Mouse (Mus musculus): ENCODE measurements around the gene Ccna2.
A peak's percentile ranks its signal among the peaks of the same experiment; 100 is the strongest.
"Not testable (repeated sequence)": the region's sequence is repeated elsewhere in the genome, so short reads cannot be mapped to it uniquely, and the experiment has no call there.

The Ccna2 gene

DNA sequence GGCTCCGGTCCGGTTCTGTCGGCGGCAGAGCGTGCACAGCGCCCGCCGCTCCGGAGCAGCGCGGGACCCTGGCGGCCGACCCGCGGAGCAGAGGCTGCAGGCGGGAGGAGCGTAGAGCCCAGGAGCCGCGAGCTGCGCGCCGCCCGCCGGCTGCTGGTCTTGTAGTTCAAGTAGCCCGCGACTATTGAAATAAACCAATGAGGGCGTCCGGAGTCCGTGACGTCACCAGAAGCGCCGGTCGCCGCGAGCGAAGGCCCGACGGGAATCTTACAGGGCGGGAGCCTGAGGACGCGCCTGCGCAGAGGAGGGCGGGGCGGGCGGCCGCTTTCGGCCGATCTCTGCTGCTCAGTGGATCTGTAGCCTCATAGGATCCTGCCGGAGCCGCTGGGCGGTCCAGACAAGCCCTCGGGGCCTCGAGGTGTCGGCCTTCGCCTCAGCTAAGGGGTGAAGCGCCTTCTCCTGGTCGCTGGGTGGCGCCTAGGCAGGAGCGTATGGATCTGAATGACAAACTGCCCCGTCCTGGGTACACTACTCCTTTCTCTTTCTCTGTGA, at the start of gene Ccna2:
TSS of gene Ccna2 (minus strand) at position 324 of the 552 bp plus-strand sequence.
- DNase-seq (ENCODE audit: low read depth, low spot score), result peak; percentile 99

- DNase-seq (ENCODE audit: low read depth, low spot score), result no peak
These were observed 46.2 kb upstream of the Ccna2 start for GRCm38 (mm10) chr3:36618181-36618580.

DNA sequence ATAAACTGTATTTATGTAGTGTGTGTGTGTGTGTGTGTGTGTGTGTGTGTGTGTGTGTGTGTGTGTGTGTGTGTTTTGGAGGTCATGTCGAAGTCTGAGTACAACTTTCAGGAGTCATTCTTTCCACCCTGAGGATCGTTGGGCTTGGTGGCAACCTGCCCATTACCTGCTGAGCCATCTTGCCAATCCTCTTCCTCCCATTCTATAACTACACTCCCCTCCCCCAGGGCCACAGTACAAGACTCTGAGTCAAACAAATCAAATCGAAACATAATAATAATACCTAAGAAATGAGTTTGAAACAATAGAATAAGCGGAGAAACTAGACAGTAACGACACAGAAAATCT, 41.9 kb upstream of the Ccna2 start:
- DNase-seq (ENCODE audit: low read depth, low spot score), result peak; percentile 9

GRCm38 (mm10) chr3:36613202-36613907, 41.4 kb upstream of the Ccna2 start, which contains the start of gene Bbs7:
Gene Bbs7 (minus strand): TSS chr3:36613477.
- peak; percentile 95 for DNase-seq (ENCODE audit: low read depth, low spot score)

DNA sequence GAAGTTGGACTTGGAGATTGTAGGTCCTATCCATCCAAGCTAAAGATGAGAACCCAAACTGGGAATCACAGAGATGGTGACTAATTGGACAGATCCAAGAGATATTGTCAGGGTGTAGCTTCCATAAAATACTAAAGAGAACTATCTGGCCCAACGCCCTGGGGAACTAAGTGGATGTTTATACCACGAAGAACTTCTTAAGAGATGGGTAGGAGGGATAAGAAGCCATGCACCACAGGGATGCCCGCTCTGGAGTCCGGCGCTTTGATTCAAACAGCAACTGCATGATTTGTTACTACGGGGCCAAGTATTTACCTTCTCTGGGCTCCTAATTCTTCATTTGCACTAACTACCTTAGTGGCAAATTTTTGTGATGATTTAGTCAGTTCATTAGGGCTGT, 40.7 kb upstream of the Ccna2 start:
- DNase-seq (ENCODE audit: low read depth, low spot score), result peak; percentile 37

- DNase-seq (ENCODE audit: low read depth, low spot score), result no peak
These were observed 34.2 kb upstream of the Ccna2 start for GRCm38 (mm10) chr3:36605894-36606783.

- DNase-seq (ENCODE audit: low read depth, low spot score), result not testable (repeated sequence)
These were observed 27.8 kb upstream of the Ccna2 start for GRCm38 (mm10) chr3:36599773-36600172.

DNA sequence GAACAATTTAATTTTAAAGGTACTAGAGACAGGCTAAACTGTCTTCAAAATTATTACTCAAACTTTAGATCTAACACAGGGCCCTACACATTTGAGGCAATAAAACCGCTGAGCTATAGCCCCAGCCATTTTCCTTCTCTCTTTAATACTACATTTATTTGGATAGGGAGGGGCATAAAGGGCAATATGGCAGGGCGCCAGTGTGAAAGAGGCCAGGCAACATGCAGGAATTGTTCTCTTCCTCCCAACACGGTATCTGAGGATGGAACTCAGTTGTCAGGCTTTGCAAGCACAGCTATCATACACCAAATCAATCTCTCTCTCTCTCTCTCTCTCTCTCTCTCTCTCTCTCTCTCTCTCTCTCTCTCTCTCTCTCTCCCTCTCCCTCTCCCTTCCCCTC, 26.9 kb upstream of the Ccna2 start:
- DNase-seq (ENCODE audit: low read depth, low spot score), result no peak

- peak; percentile 57 for DNase-seq (ENCODE audit: low read depth, low spot score)
These were observed 556 bp downstream of the Ccna2 start for GRCm38 (mm10) chr3:36571361-36571826.

GRCm38 (mm10) chr3:36569836-36570235, 2.1 kb downstream of the Ccna2 start:
- DNase-seq (ENCODE audit: low read depth, low spot score), result no peak

DNA sequence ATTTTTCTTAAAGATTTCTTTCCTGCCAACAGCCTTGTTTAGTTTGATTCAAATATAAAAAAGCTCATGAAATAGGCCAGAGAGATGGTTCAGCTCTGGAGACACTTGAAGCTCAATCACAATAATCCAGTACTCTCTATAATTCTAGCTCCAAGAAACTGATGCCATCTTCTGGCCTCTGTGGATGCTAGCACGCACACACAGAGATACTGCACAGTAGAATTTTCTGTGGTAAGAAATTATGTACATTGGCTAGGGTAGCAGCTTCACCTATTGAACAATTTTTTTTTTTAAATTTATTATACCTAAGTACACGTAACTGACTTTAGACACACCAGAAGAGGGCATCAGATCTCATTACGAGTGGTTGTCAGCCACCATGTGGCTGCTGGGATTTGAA, 8.3 kb downstream of the Ccna2 start:
- DNase-seq (ENCODE audit: low read depth, low spot score), result no peak

DNA sequence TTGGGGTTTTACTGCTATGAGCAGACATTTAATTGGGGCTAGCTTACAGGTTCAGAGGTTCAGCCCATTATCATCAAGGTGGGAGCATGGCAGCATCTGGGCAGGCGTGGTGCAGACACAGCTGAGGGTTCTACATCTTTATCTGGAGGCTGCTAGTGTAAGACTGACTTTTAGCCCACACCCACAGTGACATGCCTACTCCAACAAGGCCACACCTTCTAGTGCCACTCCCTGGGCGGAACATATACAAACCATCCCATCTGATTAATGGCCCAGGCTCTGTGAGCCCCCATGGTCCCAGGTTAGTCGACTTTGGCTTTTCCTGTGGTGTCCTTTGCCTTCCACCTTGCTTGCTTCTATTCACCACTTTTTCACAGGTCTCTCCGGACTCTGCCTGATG, 12.3 kb downstream of the Ccna2 start:
- no peak for DNase-seq (ENCODE audit: low read depth, low spot score)

DNA sequence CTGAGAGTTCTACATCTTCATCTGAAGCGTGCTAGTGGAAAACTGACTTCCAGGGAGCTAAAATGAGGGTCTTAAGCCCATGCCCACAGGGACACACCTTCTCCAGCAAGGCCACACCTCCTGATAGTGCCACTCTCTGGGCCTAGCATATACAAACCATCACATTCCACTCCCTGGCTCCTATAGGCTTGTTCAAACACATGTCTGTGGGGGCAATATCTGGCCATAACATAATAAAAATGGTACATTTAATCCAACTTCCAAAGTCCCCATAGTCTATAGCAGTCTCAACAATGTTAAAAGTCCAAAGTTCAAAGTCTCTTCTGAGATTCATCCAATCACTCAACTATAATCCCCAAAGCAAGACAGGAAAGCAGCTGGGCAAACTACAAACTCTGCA, 14.3 kb downstream of the Ccna2 start:
- DNase-seq (ENCODE audit: low read depth, low spot score), result no peak

DNA sequence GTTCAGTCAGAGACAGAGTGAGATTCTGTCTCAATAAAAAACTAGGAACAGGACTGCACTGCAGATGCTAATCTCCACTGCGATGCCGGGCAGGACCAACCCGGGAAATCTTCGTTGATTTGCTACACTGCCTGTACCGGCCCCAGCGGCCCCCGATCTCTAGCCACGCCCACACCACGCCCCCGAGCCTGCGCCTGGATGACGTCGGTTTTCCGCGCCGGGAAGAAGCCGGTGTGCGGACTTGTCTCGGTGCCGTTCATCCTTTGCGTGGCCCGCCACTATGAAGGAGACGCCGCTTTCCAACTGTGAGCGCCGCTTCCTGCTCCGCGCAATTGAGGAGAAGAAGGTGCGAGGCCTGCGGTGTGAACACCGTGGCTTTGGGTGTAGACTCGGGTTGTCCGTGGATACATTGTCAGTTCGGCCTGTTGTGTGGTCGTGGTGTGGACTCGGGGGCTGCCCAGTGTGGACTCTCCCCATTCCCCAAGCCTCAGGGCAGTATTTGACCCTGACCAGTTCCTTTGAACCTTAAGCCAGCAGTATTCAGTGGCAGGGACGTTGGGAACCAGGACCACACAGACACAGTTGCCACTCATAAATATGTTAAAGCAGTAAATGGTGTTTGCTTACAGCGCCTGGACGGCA, 19.4 kb downstream of the Ccna2 start, which contains the start of gene Exosc9:
TSS of gene Exosc9 (plus strand) at position 201 of the 642 bp plus-strand sequence.
- peak; percentile 87 for DNase-seq (ENCODE audit: low read depth, low spot score)

GRCm38 (mm10) chr3:36551851-36552384, 20.0 kb downstream of the Ccna2 start:
- no peak for DNase-seq (ENCODE audit: low read depth, low spot score)

- DNase-seq (ENCODE audit: low read depth, low spot score), result no peak
These were observed 20.6 kb downstream of the Ccna2 start for GRCm38 (mm10) chr3:36551343-36551742.

DNA sequence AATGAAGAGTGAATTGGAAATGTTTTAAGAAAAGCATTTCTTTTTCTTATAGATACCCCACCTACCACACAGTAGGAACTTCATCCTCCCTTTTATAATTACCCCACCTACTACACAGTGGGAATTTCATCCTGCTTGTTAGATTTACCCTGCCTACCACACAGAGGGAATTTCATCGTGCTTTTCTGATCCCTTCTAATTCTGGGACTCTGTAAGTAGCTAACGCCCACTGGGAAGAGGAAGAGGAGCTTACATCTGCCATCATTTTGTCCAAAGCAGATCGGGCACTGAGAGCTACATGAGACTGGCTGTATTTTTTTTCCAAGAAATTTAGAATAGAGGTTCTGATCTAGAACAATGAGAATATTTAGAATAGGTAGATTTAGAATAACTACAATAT, 27.0 kb downstream of the Ccna2 start:
- DNase-seq (ENCODE audit: low read depth, low spot score), result no peak

GRCm38 (mm10) chr3:36541399-36541798, 30.6 kb downstream of the Ccna2 start:
- DNase-seq (ENCODE audit: low read depth, low spot score), result peak; percentile 56

DNA sequence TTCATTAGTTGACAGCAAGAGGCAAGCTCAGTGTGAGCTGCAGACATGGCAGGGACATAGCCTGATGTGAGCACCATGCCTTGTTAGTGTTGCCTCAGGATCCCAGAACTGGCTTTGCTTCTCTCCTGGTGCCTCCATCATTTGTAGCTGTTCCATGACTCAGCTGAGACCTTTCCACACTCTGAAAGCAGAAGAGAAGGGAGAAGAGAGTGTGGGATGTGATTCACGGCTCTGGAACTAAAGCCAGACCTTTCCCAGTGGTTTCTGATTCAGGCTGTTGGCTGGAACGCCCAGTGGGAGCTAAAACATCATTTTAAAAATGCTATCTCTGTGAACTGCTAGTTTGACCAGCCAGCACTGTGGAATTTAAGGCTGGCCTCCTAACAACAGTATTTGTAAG, 31.2 kb downstream of the Ccna2 start:
- peak; percentile 97 for DNase-seq (ENCODE audit: low read depth, low spot score)

GRCm38 (mm10) chr3:36537701-36538470, 34.1 kb downstream of the Ccna2 start:
- DNase-seq (ENCODE audit: low read depth, low spot score), result no peak

DNA sequence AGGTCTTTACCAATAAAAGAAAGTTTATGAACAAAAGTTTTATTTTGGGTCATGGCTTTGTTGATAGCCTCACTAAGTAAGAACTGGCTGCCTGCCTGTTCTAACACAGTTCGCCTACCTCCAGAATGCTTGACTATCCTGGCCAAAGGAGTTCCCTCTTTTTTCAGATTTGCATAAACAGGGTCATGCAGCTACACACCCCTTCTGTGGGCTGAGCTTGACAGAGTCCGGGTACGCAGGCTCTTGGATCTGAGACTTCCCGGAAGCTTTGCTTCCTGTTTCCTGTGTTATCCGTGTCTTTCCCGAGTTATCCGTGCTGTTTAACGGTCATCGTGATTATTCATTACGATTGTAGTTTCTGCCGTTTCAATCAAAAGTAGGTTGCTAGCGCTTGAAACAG, 35.9 kb downstream of the Ccna2 start:
- no peak for DNase-seq (ENCODE audit: low read depth, low spot score)
